Mouse (Mus musculus) urinary bladder, adult 2 months (tissue): Measurements from ENCODE around the gene 1700123L14Rik. TPM values are rescaled to one million over a fixed set of nuclear protein-coding genes. Genes with fewer than 3 reads are reported as not detected.
"Not testable (repeated sequence)": the region's sequence is repeated elsewhere in the genome, so short reads cannot be mapped to it uniquely, and the experiment has no call there.

ENCODE experiments used
- DNase-seq: peaks from one replicate; pipeline ENCODE4 v3.0.0; 2022; ENCODE audit warnings: low spot score
- polyA plus RNA-seq: library from polyadenylated mRNA; depleted of rRNA; stranded (reverse); fragments of >200 nt; gene quantifications from 2 replicates; pipeline ENCODE4 v1.2.3, GENCODE M21; 2012; rRNA removed

Gene 1700123L14Rik
- polyA plus RNA-seq = 0.06 TPM in 1 of 2 replicates, not detected in the other

DNA sequence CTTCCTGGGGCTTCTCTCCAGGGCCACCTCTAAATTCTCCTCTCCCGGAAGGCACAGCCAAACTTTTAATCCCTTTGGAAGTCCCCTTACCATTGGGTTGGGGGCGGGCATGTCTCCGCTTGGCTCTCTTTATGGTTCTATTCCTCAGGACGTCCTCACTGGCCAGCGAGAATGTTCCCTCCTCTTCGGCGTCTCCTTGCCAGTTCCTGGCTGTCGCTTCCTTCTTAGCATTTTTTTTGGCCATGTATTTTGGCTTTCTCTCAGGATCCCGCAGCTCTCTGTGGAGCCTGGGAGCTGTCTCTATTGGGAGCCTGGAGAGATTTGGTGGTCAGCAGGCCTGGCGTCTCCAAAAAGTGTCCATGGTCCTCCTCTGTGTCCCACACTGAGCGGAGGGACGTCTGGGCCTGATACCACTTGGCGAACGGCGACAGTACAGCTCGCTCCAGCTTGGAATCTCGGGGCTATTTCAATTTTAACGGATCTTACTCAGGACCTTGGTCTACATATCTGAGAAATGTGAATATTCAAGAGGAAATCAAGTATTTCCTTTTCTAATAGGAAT is at the start of gene 1700123L14Rik:
Gene 1700123L14Rik, minus strand, starts transcription at position 426 of the 562 bp plus-strand sequence.
- no peak for DNase-seq

GRCm38 (mm10) chr6:96205395-96205794 is 39.4 kb upstream of the 1700123L14Rik start:
- no peak for DNase-seq

GRCm38 (mm10) chr6:96198991-96199390 is 32.9 kb upstream of the 1700123L14Rik start:
- DNase-seq = not testable (repeated sequence)

DNA sequence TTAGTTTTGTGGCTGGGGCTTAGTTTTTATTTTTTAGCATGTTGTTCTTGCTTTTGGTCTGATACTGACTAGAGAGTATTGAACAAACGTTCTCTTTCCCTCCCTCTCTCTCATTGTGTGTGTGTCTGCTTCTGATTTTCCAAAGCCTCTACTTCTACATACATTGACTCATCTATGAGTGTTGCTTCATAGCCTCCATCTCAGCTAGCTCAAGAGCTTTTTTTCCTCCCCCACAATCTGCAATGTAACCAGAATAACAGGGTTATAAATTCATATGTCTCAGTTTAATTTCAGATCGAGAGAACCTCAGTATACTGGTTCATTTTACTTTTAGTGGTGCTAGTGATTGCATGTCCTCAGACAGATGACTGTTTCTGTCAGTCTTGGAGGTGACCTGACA is 20.5 kb upstream of the 1700123L14Rik start:
- DNase-seq = no peak

DNA sequence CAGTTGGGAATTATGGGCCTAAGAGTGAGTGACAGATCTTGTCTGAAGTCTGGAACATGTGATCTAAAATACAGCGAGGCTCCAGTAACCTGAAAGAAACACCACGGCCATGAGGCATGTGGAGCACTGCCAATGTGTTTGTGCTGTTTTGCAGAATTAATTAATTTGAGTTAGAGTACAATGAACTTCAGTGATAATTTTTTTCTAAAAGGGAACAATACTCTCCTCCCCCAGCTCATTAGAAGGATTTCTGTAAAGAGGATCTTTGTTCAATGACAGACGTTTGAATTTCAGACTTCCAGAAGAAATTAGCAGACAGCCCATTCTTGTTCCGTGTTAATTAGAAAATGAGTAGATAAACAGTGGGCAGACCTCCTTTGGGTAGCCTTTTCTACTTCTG is 17.3 kb upstream of the 1700123L14Rik start:
- no peak for DNase-seq

- no peak for DNase-seq
These were observed 12.5 kb upstream of the 1700123L14Rik start for GRCm38 (mm10) chr6:96178530-96178929.

GRCm38 (mm10) chr6:96173681-96174080 is 7.6 kb upstream of the 1700123L14Rik start:
- DNase-seq = no peak

DNA sequence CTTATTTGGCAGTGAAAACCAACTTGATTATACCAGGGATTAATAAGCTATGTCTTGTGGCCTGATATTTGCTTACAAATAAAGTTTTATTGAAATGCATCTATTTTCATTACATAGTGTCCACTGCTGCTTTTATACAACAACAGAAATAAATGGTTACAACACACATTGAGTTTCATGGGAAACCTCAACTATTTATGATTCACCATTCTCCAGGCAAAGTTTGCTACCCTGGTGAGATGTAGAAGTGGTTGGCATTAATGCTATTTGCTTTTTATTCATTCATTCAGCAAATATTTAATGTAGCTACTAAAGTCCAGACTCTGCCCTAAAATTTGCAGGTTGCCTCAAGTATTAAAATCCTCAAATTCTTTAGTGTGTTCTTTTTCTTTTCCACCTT is 988 bp upstream of the 1700123L14Rik start:
- DNase-seq = no peak

DNA sequence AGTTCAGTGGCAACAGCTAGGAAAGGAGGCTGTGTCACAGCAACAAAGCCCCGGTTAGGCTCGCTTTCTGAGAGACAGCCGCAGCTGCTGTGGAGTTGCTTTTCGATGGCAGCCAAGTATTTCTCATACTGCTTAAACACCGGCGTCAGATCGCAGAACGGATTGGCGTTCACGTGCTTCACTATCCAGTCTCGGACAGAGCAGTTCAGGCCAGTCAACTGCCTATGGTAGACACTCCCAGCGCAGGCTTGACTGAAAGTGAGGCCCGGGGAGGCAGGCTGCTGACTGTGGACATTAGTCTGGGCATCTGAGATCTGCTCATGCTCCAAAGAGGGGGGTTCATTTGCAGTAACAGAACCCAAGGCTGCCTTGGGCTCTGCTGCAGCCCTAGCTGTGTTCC is 640 bp downstream of the 1700123L14Rik start:
- DNase-seq = no peak

GRCm38 (mm10) chr6:96143326-96143725 is 22.7 kb downstream of the 1700123L14Rik start:
- no peak for DNase-seq

DNA sequence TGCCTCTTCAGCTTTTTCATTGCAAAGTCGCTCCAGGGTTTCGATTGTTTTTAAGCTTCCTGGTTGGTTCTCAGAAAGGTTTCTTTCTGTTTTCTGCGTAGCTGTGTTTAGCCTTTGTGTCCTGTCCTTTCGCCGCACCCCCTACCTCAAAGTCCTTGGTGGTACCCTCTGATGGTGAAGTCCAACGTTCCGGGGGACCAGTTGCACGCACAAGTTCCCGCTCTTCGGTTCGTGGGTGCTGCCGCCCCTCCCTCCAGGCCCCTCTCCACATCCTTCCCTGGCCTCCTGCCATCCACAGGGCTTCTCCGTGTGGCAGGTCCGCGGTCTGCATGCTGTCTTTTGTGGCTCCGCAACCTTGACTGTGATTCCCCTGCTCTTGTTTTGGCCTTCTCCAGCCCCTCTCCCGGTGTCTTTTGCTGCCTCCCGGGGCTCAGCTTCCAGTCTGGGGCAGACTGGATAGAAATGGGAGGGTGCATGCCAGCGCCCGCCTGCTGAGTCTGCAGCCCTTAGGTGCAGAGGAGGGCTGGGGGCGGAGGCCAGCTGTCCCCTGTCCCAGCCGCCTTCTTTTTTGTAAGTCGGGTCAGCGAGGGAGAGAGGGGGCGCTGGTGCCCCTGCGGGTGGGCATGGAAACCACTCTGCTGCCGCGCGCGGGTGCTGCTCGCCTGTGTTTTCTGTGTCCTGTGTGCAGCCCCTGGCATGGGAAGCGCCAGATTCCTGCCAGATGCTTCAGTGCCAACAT is 49.3 kb downstream of the 1700123L14Rik start:
- peak; percentile 22 for DNase-seq

DNA sequence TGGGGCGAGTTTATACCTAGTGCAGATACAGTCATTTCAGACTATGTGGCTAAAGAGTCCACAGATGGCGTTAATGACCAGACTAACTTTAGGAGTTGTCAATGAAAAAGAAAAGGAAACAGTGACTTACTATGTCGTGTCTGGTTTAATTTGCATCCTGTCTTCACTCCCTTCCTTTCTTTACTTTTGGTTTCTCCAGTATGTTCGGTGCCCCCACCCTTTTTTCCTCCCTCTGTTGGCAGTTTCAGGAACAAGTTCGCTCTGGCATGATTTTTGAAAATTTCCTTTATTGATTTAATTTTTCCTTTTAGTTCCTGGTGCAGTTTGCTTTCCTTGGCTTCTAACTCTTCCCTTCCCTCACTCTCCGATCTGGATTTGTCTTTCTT is 49.9 kb downstream of the 1700123L14Rik start:
- DNase-seq = no peak

Other genes starting within 250 kb of the 1700123L14Rik start
- gene Fam19a1, start 53.1 kb downstream of the 1700123L14Rik start, polyA plus RNA-seq = 0.04 and 0.18 TPM in 2 replicates